Mouse (Mus musculus) cortical plate, adult 2 months (tissue): ENCODE data around the gene Dpep1. TPM values are rescaled to one million over a fixed set of nuclear protein-coding genes. Genes with fewer than 3 reads are reported as not detected.
"Not testable (repeated sequence)": the region's sequence is repeated elsewhere in the genome, so short reads cannot be mapped to it uniquely, and the experiment has no call there.

ENCODE experiments used
- H3K27ac ChIP-seq: fragments of 200-500 bp; 2 replicates; pipeline ENCODE4 v1.5.1; 2012; ENCODE audit warnings: low read length, control low read depth, inconsistent platforms; ENCODE audit not compliant: insufficient read depth
- H3K4me1 ChIP-seq: fragments of 200-500 bp; 2 replicates; pipeline ENCODE4 v1.6.1; 2011; ENCODE audit warnings: low read length; ENCODE audit not compliant: control insufficient read depth, insufficient read depth
- H3K4me3 ChIP-seq: fragments of 200-500 bp; 2 replicates; pipeline ENCODE4 v1.5.1; 2011; ENCODE audit warnings: mild to moderate bottlenecking, low read length, control low read depth; ENCODE audit not compliant: insufficient read depth
- CTCF ChIP-seq: fragments of 200-500 bp; IDR thresholded peaks from 2 replicates; pipeline ENCODE4 v1.5.1; 2011; ENCODE audit warnings: mild to moderate bottlenecking, control low read depth, low read length; ENCODE audit not compliant: insufficient read depth; ENCODE audit errors: extremely low read depth
- POLR2A ChIP-seq: fragments of 200-500 bp; IDR thresholded peaks from 2 replicates; pipeline ENCODE4 v1.6.1; 2011; ENCODE audit warnings: mild to moderate bottlenecking, low read length, control low read depth; ENCODE audit not compliant: insufficient read depth; ENCODE audit errors: extremely low read depth
- polyA plus RNA-seq: library from polyadenylated mRNA; depleted of rRNA; stranded (reverse); fragments of >200 nt; gene quantifications from 2 replicates; pipeline ENCODE4 v1.2.3, GENCODE M21; 2012

Dpep1 gene
- polyA plus RNA-seq, 1 experiment = not detected

DNA sequence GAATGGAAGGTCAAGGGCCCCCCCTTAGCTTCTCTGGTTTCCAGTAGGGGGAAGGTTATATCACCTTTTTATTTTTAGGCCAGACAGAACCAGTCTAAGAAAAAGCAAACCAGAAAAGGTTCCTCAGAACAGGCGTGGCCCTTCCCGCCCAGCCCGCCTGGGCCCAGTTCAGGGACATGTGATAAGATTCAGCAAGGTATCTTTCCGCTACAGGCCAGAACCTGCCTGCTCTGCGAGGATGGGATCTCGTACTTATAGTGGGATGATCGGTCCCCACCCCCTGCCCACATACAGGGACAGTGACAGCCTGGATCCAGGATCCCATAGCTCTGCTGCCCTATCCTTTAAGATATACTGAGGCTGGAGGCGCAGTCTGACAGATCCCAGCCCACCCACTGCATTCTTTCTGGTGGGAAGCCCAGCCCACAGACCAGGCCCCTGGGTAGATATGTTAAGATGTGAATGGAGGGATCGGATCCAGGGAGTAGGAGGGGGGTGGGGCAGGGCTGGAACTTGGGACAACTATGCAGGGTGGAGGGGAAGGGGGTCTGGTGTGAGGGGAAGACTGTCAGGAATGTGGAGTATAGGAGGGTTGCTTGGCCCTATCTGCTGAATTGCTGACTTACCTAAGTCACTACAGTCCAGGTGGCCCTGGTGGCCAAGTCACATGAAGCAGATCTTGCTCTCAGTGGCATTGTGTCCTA is 29.8 kb upstream of the Dpep1 start:
- no peak for TF ChIP-seq POLR2A
- no peak for TF ChIP-seq CTCF
- no peak overlapping the region for H3K4me3 ChIP-seq
- no peaks in the 10 kb centered on the region for H3K4me1 ChIP-seq
- H3K27ac ChIP-seq = no peak overlapping the region

- Histone ChIP-seq H3K27ac (no peak within 1 kb of the TSS), H3K4me1 (no peaks in the 10 kb centered on the region), H3K4me3 (no peak within 1 kb of the TSS)
- no peak for TF ChIP-seq CTCF
- no peak for TF ChIP-seq POLR2A
These were observed 28.1 kb upstream of the Dpep1 start, which contains the start of gene Sult5a1 for GRCm38 (mm10) chr8:123157888-123158465. TSS of gene Sult5a1 (minus strand) at chr8:123158315.

DNA sequence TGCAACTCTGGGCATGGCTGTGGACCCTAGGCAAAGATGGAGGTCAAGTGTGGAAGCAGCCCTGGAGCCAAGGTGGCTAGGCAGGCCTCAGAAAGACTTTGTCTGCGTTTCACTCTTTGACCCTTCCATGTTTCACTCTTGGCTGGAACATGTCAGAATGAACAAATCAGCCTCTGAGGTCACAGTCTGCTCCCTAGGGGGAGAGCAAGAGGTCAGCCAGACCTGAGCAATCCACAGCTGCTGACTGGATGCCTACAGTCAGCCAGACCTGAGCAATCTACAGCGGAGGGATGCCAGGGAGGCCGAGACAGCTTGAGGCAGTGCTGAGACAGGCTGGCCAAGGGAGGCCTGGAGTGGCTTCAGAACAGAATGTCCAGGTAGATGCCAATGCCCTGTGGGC is 4.7 kb upstream of the Dpep1 start:
- Histone ChIP-seq H3K4me1 (no peaks in the 10 kb centered on the region), H3K4me3 (no peak overlapping the region), H3K27ac (no peak overlapping the region)
- TF ChIP-seq POLR2A = no peak

- no peak for TF ChIP-seq CTCF
- TF ChIP-seq POLR2A = no peak
- Histone ChIP-seq H3K4me3 (no peak overlapping the region), H3K27ac (no peak overlapping the region), H3K4me1 (peaks cover 3% of the 10 kb centered on the region)
These were observed 2.0 kb downstream of the Dpep1 start for GRCm38 (mm10) chr8:123188006-123188405.

GRCm38 (mm10) chr8:123188841-123189240 is 2.8 kb downstream of the Dpep1 start:
- TF ChIP-seq POLR2A (no peak), CTCF (no peak)
- Histone ChIP-seq H3K4me1 (peaks cover 3% of the 10 kb centered on the region), H3K27ac (no peak overlapping the region), H3K4me3 (no peak overlapping the region)

GRCm38 (mm10) chr8:123190678-123191077 is 4.6 kb downstream of the Dpep1 start:
- Histone ChIP-seq H3K4me1 (peaks cover 3% of the 10 kb centered on the region), H3K4me3 (no peak overlapping the region), H3K27ac (no peak overlapping the region)
- TF ChIP-seq CTCF (peak; percentile 65), POLR2A (no peak)

DNA sequence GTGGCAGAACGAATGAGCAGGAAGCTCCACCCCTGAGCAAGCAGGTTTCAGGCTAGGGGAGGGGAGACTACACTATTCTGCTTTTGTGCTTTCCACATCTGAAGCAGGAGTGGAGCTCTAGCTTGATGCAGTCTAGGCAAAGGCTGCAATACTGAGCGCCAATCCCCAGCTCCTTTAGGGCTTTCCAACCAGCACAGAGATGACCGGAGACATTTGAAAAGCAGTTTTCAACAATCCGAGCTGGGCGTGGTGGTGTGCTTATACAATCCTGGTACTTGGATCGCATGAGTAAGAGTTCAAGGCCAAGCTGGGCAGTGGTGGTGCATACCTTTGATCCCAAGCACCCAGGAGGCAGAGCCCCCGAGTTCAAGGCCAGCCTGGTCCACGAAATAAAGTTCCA is 5.9 kb downstream of the Dpep1 start:
- Histone ChIP-seq H3K4me1 (peaks cover 3% of the 10 kb centered on the region), H3K27ac (no peak overlapping the region), H3K4me3 (no peak overlapping the region)
- no peak for TF ChIP-seq POLR2A

DNA sequence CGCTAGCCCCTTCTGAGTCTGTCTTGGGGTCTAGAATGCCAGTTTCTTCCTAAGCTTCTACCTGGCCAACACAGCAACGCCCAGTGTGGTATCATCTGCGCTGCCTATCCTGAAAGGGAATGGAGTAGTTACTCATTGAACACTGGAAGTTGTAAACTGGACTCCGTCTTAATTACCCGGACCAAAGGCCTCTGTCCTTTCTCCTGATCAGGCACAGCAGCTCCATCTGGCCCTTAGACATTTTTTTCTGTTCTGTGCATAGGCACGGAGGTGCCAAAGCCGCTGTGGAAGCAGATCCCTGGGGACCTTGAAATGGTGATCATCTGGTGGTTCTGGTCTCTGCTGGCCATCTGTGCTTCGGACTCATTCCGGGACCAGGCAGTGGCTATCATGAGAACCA is 7.7 kb downstream of the Dpep1 start:
- peaks cover 3% of the 10 kb centered on the region for H3K4me1 ChIP-seq
- H3K27ac ChIP-seq = no peak overlapping the region
- no peak overlapping the region for H3K4me3 ChIP-seq
- TF ChIP-seq CTCF = no peak
- TF ChIP-seq POLR2A = no peak

- H3K27ac ChIP-seq, H3K4me3 ChIP-seq, H3K4me1 ChIP-seq: not testable (repeated sequence)
These were observed 11.0 kb downstream of the Dpep1 start for GRCm38 (mm10) chr8:123197016-123197415.

DNA sequence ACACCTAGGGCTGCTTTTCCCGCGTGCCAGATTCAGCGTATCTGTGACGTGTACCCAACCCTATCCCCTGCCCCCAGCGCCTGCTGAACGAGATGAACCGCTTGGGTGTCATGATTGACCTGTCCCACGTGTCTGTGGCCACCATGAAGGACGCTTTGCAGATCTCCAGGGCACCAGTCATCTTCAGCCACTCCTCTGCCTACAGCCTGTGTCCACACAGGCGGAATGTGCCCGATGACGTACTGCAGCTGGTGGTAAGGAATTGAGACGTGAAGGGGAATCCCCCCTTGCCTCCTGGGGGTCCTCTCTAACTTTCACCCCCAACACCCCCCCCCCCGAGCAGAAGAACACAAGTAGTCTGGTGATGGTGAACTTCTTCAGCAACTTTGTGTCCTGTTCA is 13.8 kb downstream of the Dpep1 start:
- TF ChIP-seq CTCF = no peak
- no peak for TF ChIP-seq POLR2A
- Histone ChIP-seq H3K27ac (no peak overlapping the region), H3K4me1 (no peaks in the 10 kb centered on the region), H3K4me3 (no peak overlapping the region)
